Mouse (Mus musculus) frontal cortex, adult 2 months (tissue): ENCODE measurements around the gene Wtap. TPM values are rescaled to one million over a fixed set of nuclear protein-coding genes. Genes with fewer than 3 reads are reported as not detected.
"Not testable (repeated sequence)": the region's sequence is repeated elsewhere in the genome, so short reads cannot be mapped to it uniquely, and the experiment has no call there.

Experiments
- DNase-seq, 2 experiments: peaks; one replicate each; pipeline ENCODE4 v3.0.0; 2022; ENCODE audit warnings: low spot score in 1 of 2; ENCODE audit errors: extremely low spot score in 1 of 2
- polyA plus RNA-seq: library from polyadenylated mRNA; depleted of rRNA; stranded (reverse); fragments of >200 nt; gene quantifications from 2 replicates; pipeline ENCODE4 v1.2.3, GENCODE M21; 2012; rRNA removed

Wtap gene
- polyA plus RNA-seq, result 53.6 and 66.9 TPM in 2 replicates

DNA sequence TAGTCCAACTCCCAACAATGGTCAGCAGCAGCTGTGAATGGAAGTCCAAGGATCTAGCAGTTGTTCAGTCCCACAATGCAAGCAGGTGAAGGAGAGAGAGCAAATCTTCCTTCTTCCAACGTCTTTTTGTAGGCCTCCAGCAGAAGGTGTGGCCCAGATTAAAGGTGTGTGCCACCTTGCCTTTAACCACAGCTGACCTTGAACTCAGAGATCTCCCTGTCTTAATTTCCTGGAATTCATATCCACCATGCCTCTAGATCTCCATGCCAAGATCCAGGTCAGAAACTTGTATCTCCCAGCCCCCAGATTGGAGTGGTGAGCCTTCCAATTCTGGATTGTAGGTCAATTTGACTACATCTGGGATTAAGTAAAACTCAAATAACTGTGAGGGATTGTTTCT is at the start of gene Wtap:
Wtap (minus strand) TSS at position 101 of the 400 bp plus-strand sequence.
- DNase-seq, result no peak

DNA sequence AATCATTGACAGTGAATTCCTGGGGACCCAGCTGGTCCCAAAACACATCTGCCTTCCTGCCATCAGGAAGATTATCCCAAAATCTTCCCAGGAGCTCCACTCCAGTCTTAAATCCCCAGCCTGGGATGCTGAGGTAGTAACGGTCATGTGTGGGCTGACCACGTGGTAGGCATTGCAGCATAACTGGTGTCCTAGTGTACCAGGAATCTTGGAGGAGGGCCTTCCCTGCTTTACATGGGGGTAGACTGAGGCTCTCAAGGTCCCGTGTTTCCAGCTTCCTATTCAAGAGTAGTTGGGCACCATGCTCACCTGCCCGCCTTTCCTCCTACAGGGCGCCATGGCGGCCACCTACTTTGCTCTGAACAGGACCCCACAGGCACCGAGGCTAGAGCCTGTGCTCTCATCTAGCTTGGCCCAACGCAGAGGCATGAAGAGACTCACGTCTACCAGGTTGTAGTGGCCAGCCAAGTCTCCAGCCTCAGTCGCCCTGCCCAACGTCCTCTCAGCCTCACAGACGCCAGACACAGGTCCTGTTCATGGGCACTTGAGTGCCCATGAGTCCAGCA is 42.7 kb upstream of the Wtap start:
- not testable (repeated sequence) for DNase-seq

DNA sequence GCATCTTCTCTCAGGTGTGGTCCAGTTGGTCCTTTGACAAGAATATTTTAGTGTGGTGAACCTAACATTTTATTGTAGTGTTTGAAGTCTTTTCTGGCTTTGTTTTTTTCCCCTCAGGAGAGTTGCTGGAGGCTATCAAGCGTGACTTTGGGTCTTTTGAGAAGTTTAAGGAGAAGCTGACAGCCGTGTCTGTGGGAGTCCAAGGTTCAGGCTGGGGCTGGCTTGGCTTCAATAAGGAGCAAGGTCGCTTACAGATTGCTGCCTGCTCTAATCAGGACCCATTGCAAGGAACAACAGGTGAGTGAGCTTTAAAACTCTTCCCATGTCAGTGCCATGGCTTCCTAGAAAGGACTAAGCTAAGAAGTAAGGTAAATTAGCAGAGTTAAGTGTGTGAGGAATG is 19.3 kb upstream of the Wtap start:
- no peak for DNase-seq

DNA sequence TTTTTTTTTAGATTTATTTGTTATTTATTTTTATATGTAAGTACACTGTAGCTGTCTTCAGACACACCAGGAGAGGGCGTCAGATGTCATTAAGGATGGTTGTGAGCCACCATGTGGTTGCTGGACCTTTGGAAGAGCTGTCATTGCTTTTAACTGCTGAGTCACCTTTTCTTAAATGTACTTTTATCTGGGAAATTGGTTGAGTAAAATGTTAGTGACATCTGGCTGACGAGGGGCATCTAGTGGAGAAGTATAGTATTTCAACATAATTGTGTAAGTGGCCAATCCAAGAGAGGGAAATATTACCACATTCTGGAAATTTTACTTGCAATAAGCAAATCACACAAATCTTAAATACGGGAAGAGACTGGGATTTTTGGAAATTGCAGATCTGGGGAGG is 15.9 kb upstream of the Wtap start:
- peak in 1 of 2 experiments; percentile 73 for DNase-seq

DNA sequence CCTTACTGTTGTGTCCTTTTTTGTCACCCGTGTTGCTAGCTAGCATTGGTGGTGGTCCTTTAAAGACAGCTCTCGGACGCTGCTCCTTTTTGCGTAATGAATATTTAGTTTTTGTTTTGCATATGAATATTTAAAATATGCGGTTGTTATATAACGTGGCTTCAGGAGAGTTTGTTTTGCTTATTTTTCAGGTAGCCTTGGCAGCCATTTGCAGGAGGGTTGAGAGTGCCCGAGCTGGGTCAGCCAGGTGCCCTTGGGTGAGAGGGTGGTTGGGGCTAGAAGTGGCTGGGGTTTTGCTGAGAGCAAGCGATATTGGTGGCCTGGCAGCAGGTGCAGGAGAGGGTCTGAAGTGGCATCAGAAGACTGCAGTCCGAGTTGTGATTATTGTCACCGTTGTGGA is 14.6 kb upstream of the Wtap start:
- no peak for DNase-seq

DNA sequence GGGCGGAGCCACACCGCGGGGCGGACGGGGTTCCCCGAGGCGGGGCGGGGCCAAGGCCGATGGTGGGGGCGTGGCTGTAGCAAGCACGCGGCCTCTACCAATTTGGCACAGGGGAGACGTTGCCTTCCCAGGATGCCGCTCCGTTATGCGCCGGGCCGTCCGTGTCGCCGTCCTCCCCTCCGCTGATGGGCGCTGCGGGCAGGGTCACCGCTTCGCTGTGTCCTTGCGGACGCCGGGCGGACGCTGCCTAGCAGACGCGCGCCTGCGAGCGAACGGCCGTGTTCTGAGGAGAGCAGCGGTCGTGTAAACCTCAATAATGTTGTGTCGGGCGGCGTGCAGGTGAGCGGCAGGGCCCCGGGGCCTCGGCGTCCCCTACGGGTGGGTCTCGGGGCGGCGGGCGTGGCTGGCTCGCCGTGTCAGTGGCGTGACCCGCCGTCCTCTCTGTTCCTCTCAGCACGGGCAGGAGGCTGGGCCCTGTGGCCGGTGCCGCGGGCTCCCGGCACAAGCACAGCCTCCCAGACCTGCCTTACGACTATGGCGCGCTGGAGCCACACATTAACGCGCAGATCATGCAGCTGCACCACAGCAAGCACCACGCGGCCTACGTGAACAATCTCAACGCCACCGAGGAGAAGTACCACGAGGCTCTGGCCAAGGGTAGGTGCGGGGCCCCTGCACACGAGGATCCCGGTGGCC is 13.9 kb upstream of the Wtap start:
- DNase-seq, result peak; percentile 94 to 98

DNA sequence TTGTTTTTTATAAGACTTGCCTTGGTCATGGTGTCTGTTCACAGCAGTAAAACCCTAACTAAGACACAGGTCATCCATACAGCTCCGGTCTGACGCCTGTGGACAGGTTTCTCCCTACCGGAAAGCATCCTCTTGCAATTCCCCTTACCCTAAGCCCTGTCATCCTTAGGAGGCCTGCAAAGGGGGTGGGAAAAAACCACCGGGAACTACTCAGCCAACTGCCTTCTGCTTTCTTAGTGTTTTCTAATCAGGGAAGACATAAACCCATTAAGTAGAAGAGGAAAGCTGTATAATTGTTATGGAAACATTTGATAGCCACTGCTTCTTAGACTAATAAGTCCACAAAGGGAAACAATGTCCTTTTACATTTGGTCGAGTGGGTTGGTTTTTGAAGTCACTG is 13.0 kb upstream of the Wtap start:
- DNase-seq, result no peak

DNA sequence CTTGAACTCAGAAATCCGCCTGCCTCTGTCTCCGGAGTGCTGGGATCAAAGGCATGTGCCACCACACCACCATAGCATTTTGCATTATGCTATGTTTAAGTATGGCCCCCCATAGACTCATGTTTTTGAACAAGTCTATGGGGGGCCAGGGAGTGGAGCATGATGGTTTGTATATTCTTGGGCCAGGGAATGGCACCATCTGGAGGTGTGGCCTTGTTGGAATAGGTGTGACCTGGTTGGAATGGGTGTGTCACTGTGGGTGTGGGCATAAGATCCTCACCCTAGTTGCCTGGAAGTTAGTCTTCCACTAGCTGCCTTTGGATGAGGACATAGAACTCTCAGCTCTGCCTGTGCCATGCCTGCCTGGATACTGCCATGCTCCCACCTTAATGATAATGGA is 12.6 kb upstream of the Wtap start, which contains the start of gene Sod2:
Sod2 (plus strand) TSS at position 301 of the 400 bp plus-strand sequence.
- DNase-seq, result not testable (repeated sequence)

DNA sequence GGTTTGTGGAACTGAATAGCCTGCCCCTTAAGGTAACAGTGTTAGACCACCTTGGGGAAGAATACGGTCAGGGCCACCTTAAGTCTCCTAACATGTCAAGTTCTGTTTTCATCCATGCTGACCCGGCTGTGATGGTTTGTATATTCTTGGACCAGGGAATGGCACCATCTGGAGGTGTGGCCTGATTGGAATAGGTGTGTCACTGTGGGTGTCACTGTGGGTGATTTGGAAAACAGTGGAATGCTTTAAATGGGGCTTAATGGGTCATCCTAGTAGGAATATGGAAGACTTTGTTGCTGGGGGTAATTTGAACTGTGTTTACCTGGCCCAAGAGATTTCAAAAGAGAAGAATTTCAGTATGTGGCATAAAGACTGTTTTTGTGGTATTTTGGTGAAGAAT is 10.5 kb upstream of the Wtap start:
- not testable (repeated sequence) for DNase-seq

DNA sequence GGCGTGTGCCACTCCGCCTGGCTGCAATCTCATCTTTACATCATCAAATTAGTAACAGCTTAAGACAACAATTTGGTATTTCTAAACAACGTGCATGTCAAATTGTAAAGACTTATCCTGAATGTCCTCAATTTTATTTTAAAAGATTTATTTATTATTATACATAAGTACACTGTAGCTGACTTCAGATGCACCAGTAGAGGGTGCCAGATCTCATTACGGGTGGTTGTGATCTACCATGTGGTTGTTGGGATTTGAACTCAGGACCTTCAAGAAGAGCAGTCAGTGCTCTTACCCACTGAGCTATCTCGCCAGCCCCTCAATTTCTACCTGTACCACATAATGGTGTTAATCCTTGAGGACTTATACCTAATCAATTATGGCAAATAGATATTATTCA is 8.3 kb upstream of the Wtap start:
- DNase-seq, result not testable (repeated sequence)

DNA sequence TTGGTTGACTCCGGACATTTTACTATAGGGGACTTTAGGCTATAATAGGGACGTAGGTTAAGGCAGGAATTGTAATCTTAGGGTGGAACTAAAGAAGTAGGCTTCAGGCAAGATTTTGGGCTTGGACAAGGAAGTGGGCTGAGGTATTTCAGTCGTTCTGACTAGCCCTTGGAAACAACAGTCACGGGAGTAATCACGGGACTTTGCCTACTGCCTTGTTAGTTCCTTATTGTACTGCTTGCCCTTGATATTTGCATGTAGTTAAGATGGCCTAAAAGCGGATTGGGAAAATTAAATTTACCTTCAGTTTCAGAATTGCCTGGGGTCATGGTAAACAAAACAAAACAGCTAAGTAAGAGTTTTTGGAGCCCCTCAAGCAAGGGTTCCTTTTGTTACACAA is 5.1 kb upstream of the Wtap start:
- DNase-seq, result no peak

DNA sequence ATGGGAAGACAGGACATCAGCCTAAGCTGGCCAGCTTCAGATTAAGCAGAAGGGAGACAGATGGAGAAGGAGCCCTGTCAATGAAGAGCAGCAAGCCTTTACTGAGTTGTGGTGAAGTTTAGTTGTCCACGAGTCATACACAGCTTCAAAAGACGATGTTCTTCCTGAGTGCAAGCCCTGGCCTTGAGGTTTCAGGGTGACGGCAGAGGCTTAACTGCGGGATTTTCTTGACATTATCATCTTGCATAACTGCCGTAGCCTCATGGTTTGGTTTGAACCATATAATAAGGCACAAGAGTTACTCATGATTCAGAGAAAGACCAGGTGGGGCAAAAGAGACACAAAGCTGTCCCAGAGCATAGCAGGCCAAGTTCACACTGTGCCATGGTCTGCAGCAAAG is 3.9 kb upstream of the Wtap start:
- no peak for DNase-seq

DNA sequence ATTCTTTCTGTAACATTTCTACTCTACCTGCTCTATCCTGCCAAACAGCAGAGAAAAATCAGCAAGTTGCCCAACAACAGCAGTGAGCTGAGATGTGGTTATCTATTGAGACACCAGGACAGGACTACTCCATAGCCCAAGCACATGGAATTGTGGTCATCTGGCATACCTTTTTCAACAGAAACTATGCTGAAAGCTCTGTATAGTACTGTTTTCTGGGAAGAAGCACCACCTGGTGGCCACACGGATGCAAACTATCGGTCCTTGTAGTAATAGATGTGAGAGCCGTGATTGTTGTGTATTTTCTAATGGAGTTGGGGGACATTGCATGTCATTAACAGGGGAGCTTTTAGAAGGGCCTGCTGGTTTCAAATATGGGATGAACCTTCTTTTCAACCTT is 2.4 kb upstream of the Wtap start:
- DNase-seq, result peak in 1 of 2 experiments; percentile 77

DNA sequence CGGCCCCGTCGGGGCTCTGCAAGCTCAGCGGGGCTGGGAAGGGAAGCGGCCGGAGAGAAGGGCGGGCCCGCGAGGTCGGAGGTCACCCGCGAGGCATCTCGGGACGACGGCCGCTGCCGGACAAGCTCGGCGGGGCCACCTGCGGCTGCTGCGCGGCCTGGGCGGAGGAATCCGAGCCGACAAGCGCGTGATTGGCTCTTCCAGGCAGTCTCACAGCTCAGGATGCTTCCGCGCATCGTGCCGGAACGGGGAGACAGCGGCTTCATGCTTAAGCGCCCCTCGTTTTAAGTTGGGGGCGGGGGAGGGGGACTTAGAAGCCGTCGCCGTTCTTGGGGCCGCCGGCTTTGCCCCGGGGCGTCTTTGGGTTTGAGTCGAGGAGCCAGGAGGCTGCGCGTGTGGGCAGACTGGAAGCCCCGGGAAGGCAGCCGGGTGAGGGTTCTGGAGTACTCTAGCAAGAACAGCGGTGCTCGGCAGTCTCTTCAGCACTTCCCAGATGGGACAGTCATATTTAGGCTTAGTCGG is 1.4 kb downstream of the Wtap start:
- DNase-seq, result peak; percentile 89 to 94

DNA sequence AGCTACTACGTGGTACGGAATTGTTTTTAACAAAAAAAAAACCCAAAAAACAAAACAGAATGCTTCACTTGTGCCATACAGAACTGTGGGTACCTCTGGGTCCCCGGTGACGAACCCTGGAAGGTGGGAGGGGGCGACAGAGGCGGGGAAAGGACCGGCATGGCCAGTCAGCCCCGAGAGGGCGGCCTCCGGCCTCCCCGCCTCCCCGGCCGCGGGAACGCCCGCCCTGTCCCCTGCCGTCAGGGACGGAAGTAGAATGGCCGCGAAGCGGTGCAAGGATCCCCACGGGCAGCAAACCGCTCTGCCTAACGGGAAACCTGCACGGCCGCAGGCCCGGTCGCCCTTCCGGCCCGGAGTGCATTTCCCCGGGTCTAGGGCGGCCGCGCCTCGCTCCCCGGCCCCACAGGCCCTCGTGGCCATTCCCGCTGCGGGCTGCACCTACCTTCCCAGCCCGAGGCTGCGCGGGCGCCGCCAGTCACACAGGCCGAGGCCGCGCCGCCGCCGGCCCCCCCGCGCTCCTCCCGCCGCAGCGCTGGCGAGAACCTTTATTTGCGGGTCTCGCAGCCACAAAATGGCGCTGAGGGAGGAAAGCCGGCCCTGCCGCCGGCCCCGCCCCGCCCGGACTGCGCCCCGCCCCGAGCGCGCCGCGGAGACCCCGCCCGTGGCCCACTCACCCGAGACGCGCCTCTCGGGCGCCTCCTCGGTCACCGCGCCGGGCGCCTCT is 2.2 kb downstream of the Wtap start:
- DNase-seq, result peak; percentile 65 to 81

DNA sequence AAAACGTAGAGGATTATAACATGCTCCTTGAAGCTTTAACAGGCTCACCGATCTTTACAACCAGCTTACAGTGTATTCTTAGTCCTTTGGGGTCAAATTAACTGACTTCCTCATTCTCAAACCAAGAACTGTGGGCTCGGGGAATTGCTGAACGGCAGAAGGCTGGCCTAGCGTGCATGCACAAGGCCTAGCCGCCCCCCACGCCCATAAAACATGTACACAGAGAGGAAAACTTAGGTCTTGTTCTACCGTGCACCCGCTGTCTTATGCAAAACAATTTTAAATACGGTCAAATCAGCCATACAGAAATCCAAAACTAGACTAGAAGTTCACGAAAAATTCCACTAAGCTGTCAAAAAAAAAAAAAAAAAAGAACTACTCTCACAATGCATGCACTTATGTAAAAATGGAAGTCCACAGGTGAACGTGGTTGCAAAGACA is 2.8 kb downstream of the Wtap start:
- DNase-seq, result no peak

DNA sequence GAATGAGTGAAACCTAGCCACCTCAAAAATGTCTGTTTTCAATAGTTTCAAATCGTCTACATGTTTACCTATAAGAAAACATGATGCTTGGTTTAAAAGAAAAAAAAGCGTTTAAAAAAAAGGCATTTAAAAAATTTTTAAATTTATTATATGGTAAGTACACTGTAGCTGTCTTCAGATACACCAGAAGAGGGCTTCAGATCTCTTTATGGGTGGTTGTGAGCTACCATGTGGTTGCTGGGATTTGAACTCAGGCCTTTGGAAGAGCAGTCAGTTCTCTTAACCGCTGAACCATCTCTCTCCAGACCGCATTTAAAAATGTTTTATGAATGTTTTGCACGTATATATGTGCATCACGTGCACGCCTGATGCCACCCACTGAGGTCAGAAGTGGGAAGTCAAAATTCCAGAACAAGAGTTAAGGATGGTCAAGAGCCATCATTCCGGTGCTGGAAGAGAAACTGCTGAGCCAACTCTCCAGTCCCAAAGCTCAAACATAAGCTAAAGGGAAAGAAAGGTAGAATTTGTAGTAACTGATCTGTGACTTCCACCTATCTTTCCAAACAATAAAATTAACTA is 3.3 kb downstream of the Wtap start:
- DNase-seq, result no peak

DNA sequence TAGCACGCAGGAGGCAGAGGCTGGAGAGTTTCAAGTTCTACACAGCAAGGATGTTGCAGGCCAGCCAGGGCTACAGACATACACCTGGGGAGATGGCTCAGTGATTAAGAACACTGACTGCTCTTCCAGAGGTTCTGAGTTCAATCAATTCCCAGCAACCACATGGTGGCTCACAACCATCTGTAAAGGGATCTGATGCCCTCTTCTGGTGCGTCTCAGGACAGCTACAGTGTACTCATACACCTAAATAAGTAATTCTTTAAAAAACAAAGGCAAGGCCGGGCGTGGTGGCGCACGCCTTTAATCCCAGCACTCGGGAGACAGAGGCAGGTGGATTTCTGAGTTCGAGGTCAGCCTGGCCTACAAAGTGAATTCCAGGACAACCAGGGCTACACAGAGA is 5.9 kb downstream of the Wtap start:
- DNase-seq, result not testable (repeated sequence)

DNA sequence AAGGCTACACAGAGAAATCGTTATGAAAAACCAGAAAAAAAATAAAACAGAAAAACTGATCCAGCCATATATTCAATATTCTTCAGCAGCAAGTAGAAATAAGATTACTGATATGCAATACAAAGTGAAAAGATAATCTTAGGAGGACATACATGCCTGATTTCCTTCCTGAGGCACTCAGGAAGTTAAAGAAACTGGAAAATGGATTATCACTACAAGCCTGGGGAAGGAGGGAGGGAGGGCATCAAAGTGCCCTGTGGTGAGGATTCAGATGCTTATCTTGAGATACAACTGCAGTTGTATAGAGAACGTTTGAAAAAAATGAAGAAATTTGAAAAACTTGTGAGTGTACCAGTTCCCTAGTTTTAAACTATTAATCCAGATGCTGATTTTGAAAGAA is 10.0 kb downstream of the Wtap start:
- no peak for DNase-seq

DNA sequence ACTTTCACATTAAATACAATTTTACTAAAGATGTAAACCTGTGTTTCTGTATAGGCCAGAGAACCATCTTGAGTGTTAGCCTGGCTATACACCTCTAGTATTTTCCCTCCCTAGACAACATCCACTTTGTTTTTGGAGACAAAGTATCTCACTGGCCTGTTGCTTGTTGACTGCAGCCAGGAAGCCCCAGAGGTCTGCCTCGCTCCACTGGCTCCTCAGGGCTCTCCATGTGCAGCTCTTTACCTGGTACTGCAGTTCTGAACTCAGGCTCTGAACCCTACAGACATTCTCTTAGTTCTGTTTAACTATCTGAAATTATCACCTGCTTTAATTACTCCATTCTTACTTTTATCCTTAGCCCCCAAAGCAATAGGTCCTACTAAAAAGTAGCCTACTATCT is 15.4 kb downstream of the Wtap start:
- no peak for DNase-seq

DNA sequence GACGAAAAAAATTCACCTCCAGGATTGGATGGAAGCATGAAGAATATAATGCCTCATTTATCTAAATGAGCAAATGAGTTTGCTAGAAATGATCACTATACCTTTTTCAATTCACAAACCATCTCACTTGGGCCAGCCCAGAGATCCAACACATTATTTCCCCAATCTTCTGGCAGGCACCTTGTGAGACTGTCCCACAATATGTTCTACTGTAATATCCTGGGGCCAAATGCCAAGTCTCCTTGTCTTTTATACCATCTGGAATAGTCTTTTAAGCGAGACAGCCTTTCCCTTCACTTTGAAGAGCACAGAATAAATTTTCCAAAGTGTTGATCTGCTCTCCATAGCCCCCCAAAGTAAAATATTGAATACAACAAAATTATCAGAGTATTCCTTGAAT is 20.1 kb downstream of the Wtap start:
- DNase-seq, result no peak
